Mouse (Mus musculus): ENCODE data around the gene Neurog2. TPM values are rescaled to one million over a fixed set of nuclear protein-coding genes. Genes with fewer than 3 reads are reported as not detected.

Gene Neurog2
- polyA plus RNA-seq, 1 experiment, result 0.12 TPM

DNA sequence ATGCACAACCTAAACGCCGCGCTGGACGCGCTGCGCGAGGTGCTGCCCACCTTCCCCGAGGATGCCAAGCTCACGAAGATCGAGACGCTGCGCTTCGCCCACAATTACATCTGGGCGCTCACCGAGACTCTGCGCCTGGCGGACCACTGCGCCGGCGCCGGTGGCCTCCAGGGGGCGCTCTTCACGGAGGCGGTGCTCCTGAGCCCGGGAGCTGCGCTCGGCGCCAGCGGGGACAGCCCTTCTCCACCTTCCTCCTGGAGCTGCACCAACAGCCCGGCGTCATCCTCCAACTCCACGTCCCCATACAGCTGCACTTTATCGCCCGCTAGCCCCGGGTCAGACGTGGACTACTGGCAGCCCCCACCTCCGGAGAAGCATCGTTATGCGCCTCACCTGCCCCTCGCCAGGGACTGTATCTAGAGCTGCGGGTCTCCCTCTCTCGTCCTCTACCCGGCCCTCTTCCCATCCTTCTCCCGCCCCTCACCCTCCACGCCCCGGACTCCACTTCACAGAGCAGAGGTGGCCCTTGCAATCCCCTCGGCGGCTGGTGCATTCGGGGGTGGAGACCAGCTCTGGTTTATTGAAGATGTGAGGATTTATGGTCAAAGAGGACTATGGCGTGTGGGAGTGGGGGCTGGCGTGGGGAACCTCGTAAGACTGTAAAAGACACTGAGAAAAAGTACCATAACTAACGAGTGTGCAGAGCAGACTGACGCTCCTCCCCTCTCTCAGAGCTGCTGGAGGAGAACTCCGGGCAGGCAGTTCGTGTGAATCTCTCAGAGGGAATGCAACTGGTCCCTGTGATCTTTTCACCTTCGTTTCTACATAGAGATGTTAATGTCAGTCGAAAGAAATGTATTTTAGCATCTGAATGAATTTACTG lies 1.4 kb downstream of the Neurog2 start:
- peaks cover 5% of the 10 kb centered on the region for H3K27me3 ChIP-seq (ENCODE audit: control insufficient read depth, insufficient read depth, low read length)
- TF ChIP-seq POLR2A (IDR thresholded peaks at IDR 0.05; ENCODE audit: control insufficient read depth, low read depth, low read length) (no peak), CTCF (IDR thresholded peaks at IDR 0.05; ENCODE audit: control insufficient read depth, insufficient read depth, insufficient replicate concordance, low read depth, low read length) (peak; percentile 85)
- no peaks in the 10 kb centered on the region for H3K36me3 ChIP-seq (ENCODE audit: control insufficient read depth, insufficient read depth, low read length)
- H3K4me1 ChIP-seq (ENCODE audit: control insufficient read depth, insufficient read depth, low read length), result peaks cover 15% of the 10 kb centered on the region
- no peak overlapping the region for H3K27ac ChIP-seq (ENCODE audit: control insufficient read depth, insufficient read depth, low read depth, low read length)
- peak overlapping the region; percentile 76 for H3K4me3 ChIP-seq (ENCODE audit: control insufficient read depth, low read depth, low read length)

DNA sequence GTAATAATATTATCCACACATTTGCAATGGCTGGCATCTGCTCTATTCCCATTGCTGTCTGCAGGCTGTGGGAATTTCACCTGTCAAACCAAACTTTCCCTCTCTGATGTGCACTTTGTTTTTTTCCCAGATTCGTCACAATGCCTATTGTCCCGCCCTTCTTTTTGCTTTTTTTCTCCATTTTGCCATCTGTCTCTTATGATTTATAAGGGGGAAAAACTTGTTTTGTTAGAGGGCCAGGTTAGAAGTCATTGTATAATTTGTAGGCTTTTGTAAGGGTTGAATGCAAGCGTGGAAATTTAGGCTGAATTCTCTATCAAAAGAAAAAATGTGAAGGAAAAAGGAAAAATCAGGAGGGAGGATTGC lies 2.0 kb downstream of the Neurog2 start:
- Histone ChIP-seq H3K4me3 (ENCODE audit: control insufficient read depth, low read depth, low read length) (no peak overlapping the region), H3K27me3 (ENCODE audit: control insufficient read depth, insufficient read depth, low read length) (peaks cover 5% of the 10 kb centered on the region), H3K4me1 (ENCODE audit: control insufficient read depth, insufficient read depth, low read length) (peaks cover 19% of the 10 kb centered on the region), H3K36me3 (ENCODE audit: control insufficient read depth, insufficient read depth, low read length) (no peaks in the 10 kb centered on the region), H3K27ac (ENCODE audit: control insufficient read depth, insufficient read depth, low read depth, low read length) (no peak overlapping the region)
- TF ChIP-seq CTCF (IDR thresholded peaks at IDR 0.05; ENCODE audit: control insufficient read depth, insufficient read depth, insufficient replicate concordance, low read depth, low read length) (no peak), POLR2A (IDR thresholded peaks at IDR 0.05; ENCODE audit: control insufficient read depth, low read depth, low read length) (no peak)

DNA sequence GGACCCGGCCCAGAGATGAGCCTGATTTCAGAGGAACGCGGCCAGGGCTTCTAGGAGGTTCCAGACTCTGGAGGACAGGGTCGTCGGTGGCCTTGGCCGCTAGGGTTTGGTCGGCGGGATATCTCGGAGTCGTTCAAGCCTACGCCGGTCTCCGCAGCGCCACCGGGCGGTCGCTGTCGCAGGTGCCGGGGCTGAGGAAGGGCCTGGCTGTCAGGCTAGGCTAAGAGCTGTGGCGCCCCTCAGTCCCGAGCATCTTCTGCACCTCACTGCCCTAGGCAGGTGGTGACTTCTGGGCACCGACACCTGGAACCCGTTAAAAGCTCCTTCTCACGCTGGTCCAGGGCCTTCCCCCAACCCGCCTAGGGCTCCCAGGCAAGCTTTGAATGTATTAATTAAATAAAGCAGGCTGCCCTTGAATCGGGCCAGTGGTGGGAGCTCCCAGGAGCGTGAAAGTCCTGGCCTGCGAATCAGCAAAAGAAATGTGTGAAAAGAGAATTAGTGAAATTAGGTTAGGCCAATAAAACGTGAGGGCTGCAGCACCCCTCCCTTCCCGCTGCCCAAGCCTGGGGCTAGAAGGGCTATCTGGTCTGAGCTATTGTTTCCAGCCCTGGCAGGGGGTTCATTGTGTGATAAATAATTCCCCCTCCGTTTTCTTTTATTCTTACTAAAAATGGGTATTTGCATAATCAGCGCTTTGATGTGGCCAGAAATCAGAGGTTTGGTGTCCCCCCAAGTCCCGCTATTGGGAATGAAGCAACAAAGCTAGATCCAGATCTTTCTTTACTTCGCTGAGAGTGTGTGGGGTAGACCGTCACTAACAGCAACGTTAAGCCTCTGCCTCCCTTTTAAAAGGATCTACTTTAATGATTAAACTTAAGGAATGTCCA lies 7.2 kb downstream of the Neurog2 start:
- Histone ChIP-seq H3K4me3 (ENCODE audit: control insufficient read depth, low read depth, low read length) (peak overlapping the region; percentile 17), H3K36me3 (ENCODE audit: control insufficient read depth, insufficient read depth, low read length) (no peaks in the 10 kb centered on the region), H3K27ac (ENCODE audit: control insufficient read depth, insufficient read depth, low read depth, low read length) (no peak overlapping the region), H3K4me1 (ENCODE audit: control insufficient read depth, insufficient read depth, low read length) (peaks cover 8% of the 10 kb centered on the region), H3K27me3 (ENCODE audit: control insufficient read depth, insufficient read depth, low read length) (no peaks in the 10 kb centered on the region; the same call in 1 of the 2 replicates)
- TF ChIP-seq POLR2A (IDR thresholded peaks at IDR 0.05; ENCODE audit: control insufficient read depth, low read depth, low read length), result no peak
- TF ChIP-seq CTCF (IDR thresholded peaks at IDR 0.05; ENCODE audit: control insufficient read depth, insufficient read depth, insufficient replicate concordance, low read depth, low read length), result peak; percentile 57; the same call in 1 of the 2 replicates

DNA sequence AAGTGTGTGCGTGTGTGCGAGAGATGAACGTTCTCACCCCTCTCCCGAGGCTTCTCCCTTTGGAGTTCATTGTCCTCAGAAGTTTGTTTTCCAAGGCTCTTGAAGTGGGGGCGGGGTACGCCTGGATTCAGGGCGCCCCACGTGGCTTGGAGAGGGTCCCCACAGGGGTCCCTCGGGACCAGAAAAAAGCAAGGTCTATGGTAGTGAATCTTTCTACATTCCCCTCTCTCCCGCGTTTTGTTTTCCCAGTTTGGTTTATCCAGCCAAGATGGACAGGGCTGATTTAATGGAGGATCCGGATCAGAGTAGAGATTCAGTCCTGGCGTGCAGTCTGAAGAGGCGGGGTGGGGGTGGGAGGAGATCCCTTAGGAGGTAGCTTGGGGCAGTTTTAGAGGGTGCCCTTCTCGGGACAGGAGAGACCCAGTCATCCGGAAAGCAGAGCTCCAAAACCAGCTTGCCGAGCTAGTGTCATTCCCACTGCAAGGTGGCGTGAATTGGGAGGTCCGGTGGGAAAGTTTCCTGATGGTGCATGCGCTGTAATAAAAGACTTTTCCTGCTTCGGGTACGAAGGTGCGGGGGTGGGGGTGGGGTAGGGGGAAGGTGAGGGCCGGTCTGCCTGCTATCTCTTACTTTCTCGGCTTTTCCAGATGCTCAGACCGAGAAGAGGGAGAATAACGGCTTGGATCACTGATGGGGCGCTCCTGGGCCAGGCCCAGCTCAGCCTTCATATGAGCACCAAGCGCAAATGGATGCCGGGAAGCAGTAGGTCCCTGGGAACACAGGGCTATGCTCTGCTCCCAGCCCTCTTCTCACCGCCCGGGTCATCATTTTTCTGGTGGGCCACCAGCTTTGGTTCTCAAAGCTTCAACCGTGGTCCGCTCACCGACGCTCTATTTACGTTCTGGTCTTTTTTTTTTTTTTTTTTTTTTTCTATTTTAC lies 8.1 kb downstream of the Neurog2 start:
- no peak overlapping the region for H3K27ac ChIP-seq (ENCODE audit: control insufficient read depth, insufficient read depth, low read depth, low read length)

DNA sequence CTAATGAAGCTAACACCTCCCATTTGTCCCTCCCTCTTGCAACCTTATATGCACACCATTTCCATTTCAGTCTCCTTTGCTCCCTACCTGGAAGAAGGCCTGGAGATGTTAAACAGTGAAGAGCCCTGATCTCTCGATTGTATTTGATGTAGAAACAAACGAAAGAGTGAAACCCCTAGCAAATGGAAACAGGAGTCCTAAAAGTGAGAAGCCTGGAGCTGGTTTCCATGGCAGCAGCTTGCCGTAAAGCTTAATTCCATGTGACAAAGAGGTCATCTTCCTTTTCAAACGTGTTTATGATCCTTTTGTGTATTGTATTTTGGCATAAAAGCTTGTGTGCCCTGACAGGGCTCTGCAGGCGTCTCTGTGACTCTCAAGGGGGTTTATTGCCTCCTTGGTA lies 9.3 kb downstream of the Neurog2 start:
- Histone ChIP-seq H3K4me1 (ENCODE audit: control insufficient read depth, insufficient read depth, low read length) (peaks cover 8% of the 10 kb centered on the region), H3K4me3 (ENCODE audit: control insufficient read depth, low read depth, low read length) (no peak overlapping the region), H3K36me3 (ENCODE audit: control insufficient read depth, insufficient read depth, low read length) (no peaks in the 10 kb centered on the region), H3K27me3 (ENCODE audit: control insufficient read depth, insufficient read depth, low read length) (no peaks in the 10 kb centered on the region; the same call in 1 of the 2 replicates), H3K27ac (ENCODE audit: control insufficient read depth, insufficient read depth, low read depth, low read length) (no peak overlapping the region)
- no peak for TF ChIP-seq POLR2A (IDR thresholded peaks at IDR 0.05; ENCODE audit: control insufficient read depth, low read depth, low read length)
- TF ChIP-seq CTCF (IDR thresholded peaks at IDR 0.05; ENCODE audit: control insufficient read depth, insufficient read depth, insufficient replicate concordance, low read depth, low read length), result no peak

More for the DNA sequence above, 8.1 kb downstream of the Neurog2 start:
- Histone ChIP-seq H3K4me3 (ENCODE audit: control insufficient read depth, low read depth, low read length) (no peak overlapping the region), H3K36me3 (ENCODE audit: control insufficient read depth, insufficient read depth, low read length) (no peaks in the 10 kb centered on the region), H3K27me3 (ENCODE audit: control insufficient read depth, insufficient read depth, low read length) (no peaks in the 10 kb centered on the region; the same call in 1 of the 2 replicates), H3K4me1 (ENCODE audit: control insufficient read depth, insufficient read depth, low read length) (peaks cover 8% of the 10 kb centered on the region)
- TF ChIP-seq POLR2A (IDR thresholded peaks at IDR 0.05; ENCODE audit: control insufficient read depth, low read depth, low read length) (no peak), CTCF (IDR thresholded peaks at IDR 0.05; ENCODE audit: control insufficient read depth, insufficient read depth, insufficient replicate concordance, low read depth, low read length) (no peak)

DNA sequence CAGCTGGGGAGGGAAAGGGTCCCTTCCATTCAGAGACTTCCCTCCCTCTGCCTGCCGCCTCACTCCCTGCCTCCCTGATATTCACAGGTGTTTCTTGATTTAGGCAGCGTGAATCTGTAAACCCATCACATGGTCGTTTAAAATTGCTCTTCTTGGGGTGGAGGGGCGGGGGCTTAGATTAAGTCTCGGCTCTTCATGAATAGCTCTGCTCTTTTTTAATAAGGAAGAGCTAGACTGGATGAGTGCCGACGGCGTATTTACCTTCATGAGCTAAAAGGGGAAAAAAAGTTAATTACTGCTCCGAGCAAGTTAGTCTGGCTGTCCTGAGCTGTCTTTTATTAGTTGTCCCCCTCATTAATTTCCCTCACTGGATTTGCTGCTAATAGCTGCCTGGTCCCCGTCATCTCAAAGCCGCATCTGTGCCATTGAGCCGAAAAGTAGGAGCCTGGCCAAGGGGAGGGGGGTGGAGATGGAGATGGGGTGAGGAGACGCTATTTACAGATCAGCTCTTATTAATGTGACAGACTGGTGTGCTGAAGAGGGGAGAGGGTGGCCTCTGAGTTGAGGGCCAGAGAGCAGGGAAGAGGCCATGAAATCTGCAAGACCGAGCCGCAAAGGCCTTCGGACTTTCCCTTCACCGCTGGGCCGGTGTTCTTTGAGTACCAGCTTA lies 13.4 kb downstream of the Neurog2 start:
- Histone ChIP-seq H3K27me3 (ENCODE audit: control insufficient read depth, insufficient read depth, low read length) (no peaks in the 10 kb centered on the region), H3K36me3 (ENCODE audit: control insufficient read depth, insufficient read depth, low read length) (no peaks in the 10 kb centered on the region), H3K27ac (ENCODE audit: control insufficient read depth, insufficient read depth, low read depth, low read length) (no peak overlapping the region), H3K4me3 (ENCODE audit: control insufficient read depth, low read depth, low read length) (no peak overlapping the region), H3K4me1 (ENCODE audit: control insufficient read depth, insufficient read depth, low read length) (no peaks in the 10 kb centered on the region; the same call in 1 of the 2 replicates)
- TF ChIP-seq CTCF (IDR thresholded peaks at IDR 0.05; ENCODE audit: control insufficient read depth, insufficient read depth, insufficient replicate concordance, low read depth, low read length) (no peak), POLR2A (IDR thresholded peaks at IDR 0.05; ENCODE audit: control insufficient read depth, low read depth, low read length) (no peak)

All from testis, adult 2 months (tissue).